Mouse (Mus musculus) liver, embryonic 14.5 days (tissue): Measurements from ENCODE around the gene Ap1s3. TPM values are rescaled to one million over a fixed set of nuclear protein-coding genes. Genes with fewer than 3 reads are reported as not detected.

Source experiments
- ATAC-seq: fragments of 200-750 bp; cut with Nextera tagmentation; 2 replicates; pipeline ENCODE4 v1.8.0; 2017; ENCODE audit warnings: moderate number of reproducible peaks, mild to moderate bottlenecking, moderate library complexity; ENCODE audit not compliant: insufficient read depth
- DNase-seq, 3 experiments: peaks; one replicate each; pipeline ENCODE4 v3.0.0-alpha.2; 2012 to 2013; ENCODE audit warnings: low read depth in 3 of 3, low spot score in 3 of 3
- H3K27ac ChIP-seq: fragments of 300-500 bp; sonication (generic); 2 replicates; pipeline ENCODE4 v1.5.1; 2014; ENCODE audit warnings: moderate library complexity, mild to moderate bottlenecking, control low read depth, inconsistent platforms
- H3K27me3 ChIP-seq: fragments of 300-500 bp; sonication (generic); 2 replicates; pipeline ENCODE4 v1.6.1; 2014; ENCODE audit warnings: mild to moderate bottlenecking, low read length, moderate library complexity; ENCODE audit not compliant: control insufficient read depth, insufficient read depth
- H3K36me3 ChIP-seq: fragments of 300-500 bp; sonication (generic); replicated peaks from 2 replicates; pipeline ENCODE4 v1.6.1; 2014; ENCODE audit warnings: low read depth; ENCODE audit not compliant: control insufficient read depth, insufficient read depth
- H3K4me1 ChIP-seq, 2 experiments: fragments of 200-500 bp in 1 of 2; fragments of 300-500 bp in 1 of 2; sonication (generic) in 1 of 2; replicated peaks; 2 replicates each; pipeline ENCODE4 v1.6.1; 2012 to 2014; ENCODE audit warnings: antibody characterized with exemption in 1 of 2, inconsistent platforms in 1 of 2, low read length in 1 of 2; ENCODE audit not compliant: control insufficient read depth in 2 of 2, insufficient read depth in 2 of 2
- H3K4me2 ChIP-seq: fragments of 300-500 bp; sonication (generic); 2 replicates; pipeline ENCODE4 v1.6.1; 2014; ENCODE audit warnings: low read depth, mild to moderate bottlenecking, control low read depth, moderate library complexity
- H3K4me3 ChIP-seq, 2 experiments: fragments of 200-500 bp in 1 of 2; fragments of 300-500 bp in 1 of 2; sonication (generic) in 1 of 2; 2 replicates each; pipeline ENCODE4 v1.5.1; 2012 to 2014; ENCODE audit warnings: low read depth in 2 of 2, low read length in 2 of 2, mild to moderate bottlenecking in 2 of 2, control low read depth in 1 of 2, inconsistent platforms in 1 of 2, moderate library complexity in 1 of 2; ENCODE audit not compliant: insufficient read depth in 1 of 2
- H3K9ac ChIP-seq: fragments of 300-500 bp; sonication (generic); replicated peaks from 2 replicates; pipeline ENCODE4 v1.6.1; 2014; ENCODE audit warnings: mild to moderate bottlenecking, control low read depth, moderate library complexity
- H3K9me3 ChIP-seq: fragments of 300-500 bp; sonication (generic); 2 replicates; pipeline ENCODE4 v1.6.1; 2016; ENCODE audit warnings: low read length, mixed read lengths; ENCODE audit not compliant: control insufficient read depth
- CTCF ChIP-seq: IDR thresholded peaks from 2 replicates; pipeline ENCODE4 v1.5.1; 2016; ENCODE audit warnings: antibody characterized with exemption, low read depth, control low read depth
- EP300 ChIP-seq: IDR thresholded peaks from 2 replicates; pipeline ENCODE4 v1.6.1; 2016; ENCODE audit warnings: antibody characterized with exemption, low read depth
- WGBS: fragments of 180-500 bp; shearing (Covaris S2); extraction: QIAGEN DNeasy Blood & Tissue Kit; methylation state at CpG from one replicate; pipeline ENCODE4 v1.1.7; 2014; ENCODE audit not compliant: insufficient replicate concordance; 5-methylcytosine and 5-hydroxymethylcytosine counted together
- polyA plus RNA-seq, 2 experiments: library from polyadenylated mRNA; depleted of rRNA in 1 of 2; stranded (reverse) in 1 of 2; unstranded in 1 of 2; fragments of >200 nt; fragmentation: Nextera tagmentation in 1 of 2; extraction: Ambion mirVana in 1 of 2; gene quantifications; 2 replicates each; pipeline versions ENCODE4 v1.2.1 to v1.2.3; 2012 to 2014

Ap1s3 gene
- polyA plus RNA-seq, 2 experiments: 0.39 to 1.6 TPM

DNA sequence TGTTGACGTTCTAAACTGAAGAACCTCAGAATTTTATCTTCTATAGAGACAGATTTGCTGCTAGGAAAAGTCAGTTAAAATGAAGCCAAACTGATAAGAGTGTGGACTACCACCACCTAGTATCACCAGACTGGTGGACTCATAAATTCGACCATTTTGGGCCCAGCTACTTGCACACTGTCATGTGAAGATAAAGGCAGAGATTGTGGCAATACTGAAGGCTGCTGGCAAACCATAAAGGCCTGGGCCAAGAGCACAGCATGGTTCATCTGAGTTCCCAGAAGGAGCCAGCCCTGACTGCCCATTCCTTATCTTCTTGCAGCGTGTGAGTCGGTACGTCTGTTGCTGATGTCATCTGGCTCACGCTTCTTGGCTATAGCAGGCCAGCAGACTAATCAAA lies 30.4 kb downstream of the Ap1s3 start:
- 7% methylated on average over 6 of the region's 6 CpGs for WGBS
- Histone ChIP-seq H3K9ac (no peak overlapping the region), H3K4me3 (no peak overlapping the region), H3K4me2 (no peak overlapping the region), H3K27me3 (no peaks in the 10 kb centered on the region), H3K36me3 (no peaks in the 10 kb centered on the region), H3K9me3 (no peaks in the 10 kb centered on the region), H3K4me1 (peaks cover 0 to 2% of the 10 kb centered on the region in 2 experiments; a peak in 1 of 4 replicates), H3K27ac (no peak overlapping the region)
- TF ChIP-seq EP300: peak; percentile 46
- TF ChIP-seq CTCF: no peak
- ATAC-seq (peak; percentile 73), DNase-seq (peak; percentile 23 to 54 (median 48))

DNA sequence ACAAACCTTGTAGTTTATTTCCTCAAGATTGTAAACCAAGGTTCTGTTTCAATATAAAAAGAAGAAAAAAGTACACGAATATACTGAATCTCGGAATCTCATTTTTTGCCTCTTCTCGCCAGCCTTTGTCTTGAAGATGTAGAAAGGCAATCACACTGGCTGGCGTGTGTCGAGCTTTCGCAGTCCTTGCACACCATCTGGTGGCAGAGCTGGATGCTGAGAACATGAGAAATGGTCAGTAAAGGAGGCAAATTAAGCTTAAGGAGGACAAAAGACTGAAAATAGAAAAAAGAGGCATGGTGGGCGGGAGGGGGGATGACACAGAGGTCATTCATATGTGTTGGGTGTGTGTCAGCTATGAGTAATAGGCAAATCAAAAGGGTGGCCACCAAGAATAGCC lies 31.6 kb downstream of the Ap1s3 start:
- Histone ChIP-seq H3K4me1 (peaks cover 0 to 2% of the 10 kb centered on the region in 2 experiments; a peak in 1 of 4 replicates), H3K27me3 (no peaks in the 10 kb centered on the region), H3K4me2 (no peak overlapping the region), H3K4me3 (no peak overlapping the region), H3K9ac (no peak overlapping the region), H3K27ac (no peak overlapping the region), H3K36me3 (no peaks in the 10 kb centered on the region), H3K9me3 (no peaks in the 10 kb centered on the region)
- ATAC-seq (no peak), DNase-seq (no peak)
- WGBS: 74% methylated on average over 7 of the region's 7 CpGs
- peak; percentile 35 for TF ChIP-seq CTCF
- no peak for TF ChIP-seq EP300

DNA sequence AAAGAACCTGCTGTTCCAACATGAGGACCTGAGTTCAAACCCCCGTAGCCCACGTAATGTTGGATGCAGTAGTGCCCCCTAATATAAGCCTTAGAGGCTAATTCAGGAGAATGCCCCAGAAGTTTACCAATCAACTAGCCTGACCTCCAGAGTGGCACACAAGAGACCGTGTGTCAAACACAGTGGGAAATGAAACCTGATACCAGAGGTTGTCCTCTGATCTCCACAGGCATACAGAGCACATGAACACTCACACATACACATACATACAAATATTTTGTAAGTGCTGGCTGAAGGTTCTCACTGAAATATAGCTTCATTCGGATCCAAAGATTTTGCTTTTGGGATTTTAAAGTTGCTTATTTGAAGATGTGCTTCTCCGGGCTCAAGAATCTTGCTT lies 32.1 kb downstream of the Ap1s3 start:
- H3K36me3 ChIP-seq: no peaks in the 10 kb centered on the region
- no peaks in the 10 kb centered on the region for H3K9me3 ChIP-seq
- H3K4me2 ChIP-seq: no peak overlapping the region
- no peak overlapping the region for H3K4me3 ChIP-seq
- no peaks in the 10 kb centered on the region for H3K27me3 ChIP-seq
- H3K27ac ChIP-seq: no peak overlapping the region
- ATAC-seq (no peak), DNase-seq (no peak)
- WGBS: 70% methylated on average over 5 of the region's 5 CpGs
- H3K4me1 ChIP-seq: peaks cover 0 to 2% of the 10 kb centered on the region in 2 experiments; a peak in 1 of 4 replicates
- TF ChIP-seq EP300: no peak
- no peak overlapping the region for H3K9ac ChIP-seq

DNA sequence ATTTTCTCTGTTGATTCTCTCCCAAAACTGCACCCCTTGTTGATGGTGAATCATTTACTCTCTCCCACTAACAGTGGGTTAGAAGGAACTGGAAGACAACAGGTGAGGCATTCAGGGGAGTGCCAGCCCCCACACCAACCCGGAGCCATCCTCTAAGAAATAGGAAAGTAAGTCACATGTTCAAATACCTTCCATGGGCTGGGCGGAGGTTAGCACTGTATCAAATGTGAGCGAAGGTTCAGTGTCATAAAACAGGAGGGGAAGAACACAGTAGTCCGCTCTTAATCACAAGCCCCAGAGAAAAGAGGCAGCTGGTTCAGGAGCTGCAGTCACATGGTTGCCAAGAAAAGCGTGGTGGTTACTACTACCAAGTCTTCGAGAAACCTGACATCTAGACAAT lies 32.7 kb downstream of the Ap1s3 start:
- no peak overlapping the region for H3K4me2 ChIP-seq
- H3K36me3 ChIP-seq: no peaks in the 10 kb centered on the region
- ATAC-seq (no peak), DNase-seq (no peak)
- no peak overlapping the region for H3K27ac ChIP-seq
- no peak for TF ChIP-seq EP300
- TF ChIP-seq CTCF: no peak
- peaks cover 0 to 2% of the 10 kb centered on the region in 2 experiments; a peak in 1 of 4 replicates for H3K4me1 ChIP-seq
- WGBS: 69% methylated on average over 6 of the region's 6 CpGs
- H3K9ac ChIP-seq: no peak overlapping the region
- H3K27me3 ChIP-seq: no peaks in the 10 kb centered on the region
- H3K4me3 ChIP-seq: no peak overlapping the region
- no peaks in the 10 kb centered on the region for H3K9me3 ChIP-seq

DNA sequence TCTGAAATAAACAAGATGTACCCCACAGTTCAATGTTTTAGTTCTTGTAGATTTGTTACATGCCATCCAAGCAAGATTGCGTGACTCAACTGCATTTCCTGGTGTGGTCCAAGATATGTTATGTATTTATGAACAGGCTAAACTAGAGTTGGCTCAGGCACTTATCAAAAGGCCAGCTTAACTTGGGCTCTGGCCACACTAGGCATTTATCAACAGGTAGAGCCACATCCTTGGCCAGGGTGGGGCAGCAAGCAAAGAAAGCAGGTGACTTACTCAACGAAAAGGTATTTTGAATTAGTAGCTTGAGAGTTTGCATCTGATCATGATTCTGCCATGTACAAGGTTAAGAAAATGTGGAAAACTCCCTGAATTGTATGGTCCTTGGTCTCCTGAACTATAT lies 34.0 kb downstream of the Ap1s3 start:
- Histone ChIP-seq H3K27me3 (no peaks in the 10 kb centered on the region), H3K9me3 (no peaks in the 10 kb centered on the region), H3K27ac (no peak overlapping the region), H3K4me1 (no peaks in the 10 kb centered on the region; a peak in 1 of 4 replicates), H3K9ac (no peak overlapping the region), H3K4me3 (no peak overlapping the region), H3K4me2 (no peak overlapping the region), H3K36me3 (no peaks in the 10 kb centered on the region)
- ATAC-seq (no peak), DNase-seq (no peak)
- WGBS: 60% methylated on average over 2 of the region's 2 CpGs
- TF ChIP-seq EP300 (no peak), CTCF (no peak)
